Mouse (Mus musculus) hindbrain, embryonic 12.5 days (tissue): ENCODE data around the gene Gpr158. TPM values are rescaled to one million over a fixed set of nuclear protein-coding genes. Genes with fewer than 3 reads are reported as not detected.
"Not testable (repeated sequence)": the region's sequence is repeated elsewhere in the genome, so short reads cannot be mapped to it uniquely, and the experiment has no call there.

Experiments used
- ATAC-seq: fragments of 200-750 bp; cut with Nextera tagmentation; 2 replicates; pipeline ENCODE4 v1.8.0; 2017; ENCODE audit warnings: moderate TSS enrichment; ENCODE audit not compliant: low FRiP score
- H3K27ac ChIP-seq: fragments of 300-500 bp; sonication (generic); 2 replicates; pipeline ENCODE4 v1.5.1; 2016; ENCODE audit warnings: mild to moderate bottlenecking
- H3K27me3 ChIP-seq: fragments of 300-500 bp; sonication (generic); 2 replicates; pipeline ENCODE4 v1.6.1; 2016; ENCODE audit warnings: mild to moderate bottlenecking
- H3K36me3 ChIP-seq: fragments of 300-500 bp; sonication (generic); 2 replicates; pipeline ENCODE4 v1.6.1; 2016; ENCODE audit warnings: mild to moderate bottlenecking
- H3K4me1 ChIP-seq: fragments of 300-500 bp; sonication (generic); 2 replicates; pipeline ENCODE4 v1.6.1; 2016
- H3K4me2 ChIP-seq: fragments of 300-500 bp; sonication (generic); replicated peaks from 2 replicates; pipeline ENCODE4 v1.6.1; 2016; ENCODE audit warnings: mild to moderate bottlenecking
- H3K4me3 ChIP-seq: fragments of 300-500 bp; sonication (generic); 2 replicates; pipeline ENCODE4 v1.5.1; 2016; ENCODE audit warnings: mild to moderate bottlenecking
- H3K9ac ChIP-seq: fragments of 300-500 bp; sonication (generic); 2 replicates; pipeline ENCODE4 v1.6.1; 2016; ENCODE audit warnings: mild to moderate bottlenecking, moderate library complexity
- H3K9me3 ChIP-seq: fragments of 300-500 bp; sonication (generic); replicated peaks from 2 replicates; pipeline ENCODE4 v1.6.1; 2016; ENCODE audit warnings: mild to moderate bottlenecking
- WGBS: fragments of 180-500 bp; shearing (Covaris S2); methylation state at CpG from one replicate; pipeline ENCODE4 v1.1.7; 2016; 5-methylcytosine and 5-hydroxymethylcytosine counted together
- polyA plus RNA-seq: library from polyadenylated mRNA; unstranded; fragments of >200 nt; fragmentation: Nextera tagmentation; extraction: Ambion mirVana; gene quantifications from 2 replicates; pipeline ENCODE4 v1.2.1, GENCODE M21; 2016

The Gpr158 gene
- polyA plus RNA-seq, 1 experiment from 2014 or later = 1.4 TPM

DNA sequence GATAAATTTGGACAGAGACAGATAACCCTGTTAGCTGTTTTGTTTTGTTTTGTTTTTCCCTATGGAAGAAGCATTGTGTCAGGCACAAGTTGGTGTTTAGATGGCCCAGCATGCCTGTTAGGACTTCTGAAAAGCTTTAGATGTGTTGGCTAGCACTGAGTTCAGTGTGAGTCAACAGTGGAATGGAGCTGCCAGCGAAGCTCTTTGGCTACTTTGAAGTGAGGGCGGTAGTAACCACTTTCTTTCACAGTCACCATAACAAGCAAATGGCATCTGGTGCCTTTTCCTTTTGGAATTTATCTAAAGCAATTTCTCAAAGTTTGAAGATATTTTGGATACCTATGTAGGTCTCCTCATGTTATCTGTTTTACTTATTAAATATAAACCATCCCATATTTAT, 62.9 kb downstream of the Gpr158 start:
- no peaks in the 10 kb centered on the region for H3K36me3 ChIP-seq
- no peak overlapping the region for H3K4me2 ChIP-seq
- no peak overlapping the region for H3K9ac ChIP-seq
- no peak for ATAC-seq
- H3K4me1 ChIP-seq = no peaks in the 10 kb centered on the region
- H3K9me3 ChIP-seq = no peaks in the 10 kb centered on the region
- no peaks in the 10 kb centered on the region for H3K27me3 ChIP-seq
- H3K27ac ChIP-seq = no peak overlapping the region
- 59% methylated on average over 2 of the region's 2 CpGs for WGBS
- H3K4me3 ChIP-seq = no peak overlapping the region

DNA sequence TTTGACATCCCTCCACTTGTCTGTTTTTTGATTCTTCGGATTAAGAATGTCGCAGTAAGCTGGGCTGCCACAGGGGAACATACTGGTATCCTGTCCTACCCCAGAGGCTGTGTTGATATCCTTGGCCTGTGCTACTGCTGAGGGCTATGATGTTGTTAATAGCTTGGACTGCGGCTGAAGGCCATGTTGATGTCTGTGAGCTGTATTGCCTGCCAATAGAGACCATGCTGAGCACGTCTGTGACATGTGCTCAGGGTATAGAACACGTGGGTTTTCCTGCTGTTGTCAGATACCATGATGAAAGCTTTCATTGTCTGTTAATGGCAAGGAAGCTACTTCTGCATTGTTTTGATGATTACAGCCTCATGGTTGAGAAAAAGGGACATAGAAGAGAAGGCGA, 63.8 kb downstream of the Gpr158 start:
- Histone ChIP-seq H3K9me3 (no peaks in the 10 kb centered on the region), H3K27me3 (no peaks in the 10 kb centered on the region), H3K9ac (no peak overlapping the region), H3K36me3 (no peaks in the 10 kb centered on the region), H3K27ac (no peak overlapping the region), H3K4me2 (no peak overlapping the region), H3K4me1 (no peaks in the 10 kb centered on the region), H3K4me3 (no peak overlapping the region)
- ATAC-seq = no peak
- WGBS = 60% methylated on average over 6 of the region's 6 CpGs

DNA sequence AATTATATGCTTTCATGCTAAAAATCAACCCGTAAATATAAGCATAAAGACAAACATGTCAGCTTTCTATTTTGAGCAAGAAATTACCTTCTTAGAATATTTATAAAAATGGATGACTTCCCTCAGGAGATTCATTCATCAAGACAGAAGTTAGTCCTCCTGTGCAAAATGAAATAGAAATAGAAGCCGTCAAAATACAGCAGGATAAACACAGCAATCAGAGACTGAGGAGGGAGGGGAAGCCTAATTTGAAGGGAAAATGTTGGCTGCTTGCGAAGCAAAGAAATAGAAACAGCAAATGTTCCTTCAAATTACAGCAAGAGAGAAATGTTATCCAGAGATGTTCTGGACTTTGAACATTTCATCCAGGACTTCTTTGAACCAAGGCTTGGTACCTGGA, 72.3 kb downstream of the Gpr158 start:
- Histone ChIP-seq H3K4me3 (no peak overlapping the region), H3K9me3 (no peaks in the 10 kb centered on the region), H3K4me2 (no peak overlapping the region), H3K4me1 (no peaks in the 10 kb centered on the region), H3K9ac (no peak overlapping the region), H3K27ac (no peak overlapping the region), H3K27me3 (no peaks in the 10 kb centered on the region), H3K36me3 (no peaks in the 10 kb centered on the region)
- WGBS = 90% methylated on average over 3 of the region's 3 CpGs
- no peak for ATAC-seq

DNA sequence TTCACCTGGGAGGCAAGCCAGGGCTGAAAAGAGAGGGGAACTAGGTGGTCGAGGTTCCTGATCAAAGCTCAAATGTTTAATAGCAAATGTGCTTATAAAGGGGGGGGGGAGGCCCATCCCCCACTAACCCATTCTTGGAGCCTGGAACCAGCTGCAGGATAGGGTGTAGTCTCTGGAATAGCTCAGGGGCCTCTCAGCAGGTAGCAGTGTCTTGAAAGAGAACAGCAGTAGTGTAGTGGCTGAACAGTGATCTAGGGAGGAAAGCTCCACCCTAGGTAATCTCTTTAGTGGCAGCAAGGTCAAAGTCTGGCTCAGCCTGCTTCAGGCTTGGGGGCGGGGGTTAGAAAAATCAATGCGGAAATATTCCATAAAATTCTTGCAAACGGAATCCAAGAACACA, 93.3 kb downstream of the Gpr158 start:
- H3K36me3 ChIP-seq, H3K9me3 ChIP-seq, H3K4me2 ChIP-seq, H3K27me3 ChIP-seq, ATAC-seq, H3K4me3 ChIP-seq, H3K27ac ChIP-seq, H3K9ac ChIP-seq, H3K4me1 ChIP-seq: not testable (repeated sequence)
- 82% methylated on average over 4 of the region's 4 CpGs for WGBS

DNA sequence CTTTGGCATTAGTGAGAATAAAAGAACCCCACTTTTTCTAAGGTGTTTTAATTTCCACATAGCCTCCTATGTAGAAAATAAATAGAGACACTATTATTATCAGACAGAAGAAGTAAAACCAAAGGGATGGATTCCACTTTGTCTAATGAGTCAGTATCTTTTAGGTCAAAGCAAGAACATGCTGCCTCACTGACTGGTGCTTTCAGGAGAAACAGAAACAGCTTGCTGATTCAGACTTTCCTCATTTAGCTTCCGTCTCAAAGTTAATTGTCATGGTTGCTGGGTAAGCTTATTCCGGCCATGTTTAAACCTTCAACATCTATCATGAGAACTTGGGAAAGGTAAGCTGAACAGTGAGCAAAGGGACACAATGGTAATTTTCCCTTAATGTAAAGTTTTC, 107.6 kb downstream of the Gpr158 start:
- H3K9me3 ChIP-seq = no peaks in the 10 kb centered on the region
- 96% methylated on average over 2 of the region's 2 CpGs for WGBS

DNA sequence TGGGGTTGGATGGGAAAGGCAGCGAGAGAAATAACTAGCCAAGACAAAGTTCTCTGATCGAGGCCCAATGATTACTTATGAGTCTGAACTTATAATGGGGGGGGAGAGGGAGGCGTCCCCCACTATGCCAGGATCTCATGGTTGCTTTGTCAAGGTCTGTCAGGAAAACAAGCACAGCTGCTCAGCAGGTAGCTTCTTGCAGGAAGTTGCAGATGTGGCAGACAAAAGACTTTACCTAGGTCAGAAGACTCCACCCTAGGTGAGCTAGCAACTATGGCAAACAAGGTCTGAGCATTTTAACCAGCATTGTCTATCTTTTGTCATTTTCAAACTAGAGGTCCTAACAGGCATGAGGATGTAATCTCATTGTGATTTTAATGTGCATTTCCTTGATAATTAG, 129.5 kb downstream of the Gpr158 start:
- Histone ChIP-seq H3K9ac (no peak overlapping the region), H3K4me3 (no peak overlapping the region), H3K27me3 (no peaks in the 10 kb centered on the region), H3K36me3 (no peaks in the 10 kb centered on the region), H3K9me3 (no peaks in the 10 kb centered on the region), H3K27ac (no peak overlapping the region), H3K4me2 (no peak overlapping the region), H3K4me1 (no peaks in the 10 kb centered on the region)
- WGBS = 76% methylated on average over 3 of the region's 3 CpGs
- no peak for ATAC-seq

More for the DNA sequence above, 107.6 kb downstream of the Gpr158 start:
- no peak overlapping the region for H3K27ac ChIP-seq
- ATAC-seq = no peak
- H3K9ac ChIP-seq = no peak overlapping the region
- H3K4me1 ChIP-seq = no peaks in the 10 kb centered on the region
- H3K27me3 ChIP-seq = no peaks in the 10 kb centered on the region
- no peak overlapping the region for H3K4me3 ChIP-seq
- no peaks in the 10 kb centered on the region for H3K36me3 ChIP-seq
- H3K4me2 ChIP-seq = no peak overlapping the region

DNA sequence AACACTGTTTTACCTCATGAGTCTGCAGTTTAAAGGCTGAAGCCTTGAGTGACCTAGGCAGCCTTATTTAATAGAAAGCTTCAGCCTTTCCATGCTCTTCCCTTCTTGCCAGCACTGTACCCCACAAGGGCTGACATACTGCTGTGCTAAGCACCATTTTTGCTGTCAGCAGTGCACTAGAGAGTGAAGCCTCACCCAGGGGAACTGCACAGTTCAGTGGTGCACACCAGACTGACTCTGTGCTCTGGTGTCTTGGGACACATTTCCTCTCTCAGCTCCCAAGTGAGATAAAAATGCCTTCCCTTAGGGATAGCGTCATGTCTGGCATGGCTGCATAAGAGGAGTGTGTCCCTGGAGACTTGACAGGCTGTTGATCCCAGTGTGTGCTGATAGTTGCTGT, 130.6 kb downstream of the Gpr158 start:
- no peak for ATAC-seq
- no peaks in the 10 kb centered on the region for H3K27me3 ChIP-seq
- H3K27ac ChIP-seq = no peak overlapping the region

DNA sequence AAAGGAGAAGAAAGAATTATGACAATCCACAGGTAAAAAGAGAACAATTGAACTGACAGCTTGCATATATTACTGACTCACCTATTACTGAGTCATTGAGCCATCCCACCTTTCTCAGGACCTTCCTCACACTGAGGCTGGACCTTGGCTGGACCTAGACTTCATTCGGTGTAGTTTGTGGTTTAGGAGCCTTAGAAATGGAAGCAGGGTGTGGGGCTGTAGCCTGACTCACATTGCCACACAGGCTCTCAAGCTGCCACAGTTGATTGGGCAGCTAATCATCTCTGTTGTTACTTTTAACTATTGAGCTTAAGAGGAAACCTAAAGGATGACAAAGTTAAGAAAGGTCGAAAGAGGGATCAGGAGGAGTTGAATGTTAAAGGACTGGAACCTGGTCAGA, 132.1 kb downstream of the Gpr158 start:
- Histone ChIP-seq H3K4me1 (no peaks in the 10 kb centered on the region), H3K9ac (no peak overlapping the region), H3K27ac (no peak overlapping the region), H3K4me2 (no peak overlapping the region), H3K9me3 (no peaks in the 10 kb centered on the region), H3K4me3 (no peak overlapping the region), H3K27me3 (no peaks in the 10 kb centered on the region), H3K36me3 (no peaks in the 10 kb centered on the region)
- no peak for ATAC-seq
- 85% methylated on average over 2 of the region's 2 CpGs for WGBS

More for the DNA sequence above, 130.6 kb downstream of the Gpr158 start:
- 86% methylated on average over 1 of the region's 1 CpGs for WGBS
- H3K4me3 ChIP-seq = no peak overlapping the region
- H3K9ac ChIP-seq = no peak overlapping the region
- H3K4me2 ChIP-seq = no peak overlapping the region
- no peaks in the 10 kb centered on the region for H3K4me1 ChIP-seq
- H3K36me3 ChIP-seq = no peaks in the 10 kb centered on the region
- H3K9me3 ChIP-seq = no peaks in the 10 kb centered on the region

DNA sequence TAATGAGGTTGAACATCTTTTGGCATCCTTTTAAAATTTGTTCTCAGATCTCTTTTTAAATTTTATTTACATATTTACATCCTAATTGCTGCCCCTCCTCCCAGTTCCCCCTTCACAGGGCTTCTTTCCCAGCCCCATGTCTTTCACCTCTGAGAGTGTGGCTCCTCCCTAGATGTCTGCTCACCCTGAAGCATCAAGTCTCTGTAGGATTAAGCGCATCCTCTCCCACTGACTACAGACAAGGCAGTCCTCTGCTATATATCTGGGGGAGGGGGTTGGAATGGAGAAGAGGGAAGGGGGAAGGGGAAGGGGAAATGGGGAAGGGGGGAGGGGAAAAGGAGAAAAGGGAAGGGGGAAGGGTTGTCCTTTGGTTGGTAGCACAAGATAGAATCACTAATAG, 140.1 kb downstream of the Gpr158 start:
- no peaks in the 10 kb centered on the region for H3K4me1 ChIP-seq

DNA sequence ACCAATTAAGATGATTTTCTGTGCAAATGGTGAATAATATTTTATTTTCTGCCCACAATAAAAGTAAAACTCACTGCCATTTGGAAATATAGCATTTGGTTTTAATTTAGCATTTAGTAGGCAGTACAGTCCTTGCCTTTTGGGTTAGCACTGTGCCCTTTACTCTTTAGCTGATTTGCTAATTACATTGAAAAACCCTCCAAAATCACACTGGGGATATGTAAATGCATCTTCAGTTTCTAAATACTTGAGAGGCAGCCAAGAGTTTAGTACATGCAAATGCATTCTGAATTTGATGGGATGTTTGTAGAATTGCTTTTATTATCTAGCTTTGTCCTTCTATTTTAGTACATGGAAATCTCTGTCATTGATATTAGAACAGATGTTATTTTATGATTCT, 163.4 kb downstream of the Gpr158 start:
- H3K27me3 ChIP-seq = no peaks in the 10 kb centered on the region
- ATAC-seq = no peak
- no peak overlapping the region for H3K9ac ChIP-seq
- no peak overlapping the region for H3K4me3 ChIP-seq
- no peak overlapping the region for H3K27ac ChIP-seq
- H3K4me2 ChIP-seq = no peak overlapping the region
- no peaks in the 10 kb centered on the region for H3K9me3 ChIP-seq
- no peaks in the 10 kb centered on the region for H3K36me3 ChIP-seq
- H3K4me1 ChIP-seq = no peaks in the 10 kb centered on the region

More for the DNA sequence above, 140.1 kb downstream of the Gpr158 start:
- Histone ChIP-seq H3K9me3 (no peaks in the 10 kb centered on the region), H3K4me3 (no peak overlapping the region), H3K27ac (no peak overlapping the region), H3K36me3 (no peaks in the 10 kb centered on the region), H3K9ac (no peak overlapping the region), H3K4me2 (no peak overlapping the region), H3K27me3 (no peaks in the 10 kb centered on the region)
- 71% methylated on average over 1 of the region's 1 CpGs for WGBS
- no peak for ATAC-seq

DNA sequence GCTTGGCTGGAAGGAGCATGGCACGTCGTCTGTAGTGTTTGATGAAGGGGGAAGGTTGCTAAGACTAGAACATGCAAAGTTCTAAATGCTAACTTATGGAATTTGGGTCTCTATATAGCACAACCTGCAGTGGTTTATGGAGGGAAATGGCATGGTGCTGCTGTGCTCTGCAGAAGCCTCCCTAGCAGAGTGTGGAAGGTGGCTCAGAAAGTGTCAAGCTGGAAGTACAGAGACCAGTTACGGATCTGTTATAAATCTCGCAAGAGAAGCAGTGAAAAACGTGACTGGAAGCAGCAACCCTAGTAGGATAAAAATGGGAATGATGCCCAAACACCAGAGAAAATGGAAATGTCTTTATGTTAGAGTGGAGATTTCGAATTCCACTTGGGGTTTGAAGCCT, 251.8 kb downstream of the Gpr158 start:
- WGBS = 88% methylated on average over 6 of the region's 6 CpGs
- ATAC-seq = no peak
- Histone ChIP-seq H3K27ac (no peak overlapping the region), H3K4me2 (no peak overlapping the region), H3K9me3 (no peaks in the 10 kb centered on the region), H3K9ac (no peak overlapping the region), H3K4me3 (no peak overlapping the region), H3K4me1 (no peaks in the 10 kb centered on the region), H3K27me3 (no peaks in the 10 kb centered on the region), H3K36me3 (no peaks in the 10 kb centered on the region)

DNA sequence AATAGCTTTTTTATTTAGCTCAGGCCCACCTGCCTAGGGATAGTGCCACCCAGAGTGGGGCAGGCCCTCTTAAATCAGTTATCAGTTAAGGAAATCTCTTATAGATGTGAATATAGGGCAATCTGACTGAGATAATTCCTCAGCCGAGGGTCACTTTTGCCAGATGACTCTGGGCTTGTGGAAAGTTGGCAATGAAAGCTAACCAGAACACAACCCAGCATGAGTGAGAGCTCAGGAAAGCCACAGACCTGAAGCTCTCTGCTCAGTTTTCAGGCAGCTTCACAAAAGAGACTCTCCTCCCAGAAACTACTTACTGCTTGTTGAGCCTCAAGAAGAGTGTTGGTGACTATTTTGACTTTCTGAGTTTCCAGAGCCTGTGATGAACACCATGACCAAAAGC, 264.8 kb downstream of the Gpr158 start:
- WGBS = 85% methylated on average over 1 of the region's 1 CpGs
- no peaks in the 10 kb centered on the region for H3K27me3 ChIP-seq
- no peaks in the 10 kb centered on the region for H3K36me3 ChIP-seq
- no peak overlapping the region for H3K27ac ChIP-seq
- H3K9ac ChIP-seq = no peak overlapping the region
- no peak for ATAC-seq
- H3K4me3 ChIP-seq = no peak overlapping the region
- H3K4me2 ChIP-seq = no peak overlapping the region
- no peaks in the 10 kb centered on the region for H3K9me3 ChIP-seq
- no peaks in the 10 kb centered on the region for H3K4me1 ChIP-seq

DNA sequence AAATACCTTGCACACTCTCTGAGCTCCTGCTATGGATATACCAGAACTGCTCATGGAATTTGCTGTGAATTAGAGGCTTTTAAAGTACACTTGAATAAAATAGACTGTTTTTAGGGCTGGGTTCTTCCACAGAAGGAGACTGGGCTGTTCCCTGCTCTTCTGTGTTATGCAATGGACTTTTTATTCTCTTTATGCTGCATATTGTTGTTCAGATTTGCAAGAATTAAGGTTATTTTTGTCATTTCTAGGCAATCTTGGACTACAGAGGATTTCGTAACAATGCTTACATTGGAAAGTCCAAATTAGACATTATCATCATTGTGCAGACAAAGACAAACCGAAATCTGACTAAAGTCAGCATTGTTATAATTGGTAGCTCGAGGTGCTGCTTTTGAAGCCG, 298.4 kb downstream of the Gpr158 start:
- 82% methylated on average over 4 of the region's 4 CpGs for WGBS
- H3K4me1 ChIP-seq = no peaks in the 10 kb centered on the region
- H3K36me3 ChIP-seq = no peaks in the 10 kb centered on the region
- no peaks in the 10 kb centered on the region for H3K9me3 ChIP-seq
- H3K9ac ChIP-seq = no peak overlapping the region
- no peak overlapping the region for H3K4me3 ChIP-seq
- no peaks in the 10 kb centered on the region for H3K27me3 ChIP-seq
- H3K4me2 ChIP-seq = no peak overlapping the region
- H3K27ac ChIP-seq = no peak overlapping the region
- no peak for ATAC-seq
